Mouse (Mus musculus) liver, postnatal 0 days (tissue): ENCODE results near the gene Mrpl39.

Experiments
- CTCF ChIP-seq: sonication (generic); IDR thresholded peaks from 2 replicates; pipeline ENCODE4 v1.5.1; 2016; ENCODE audit warnings: antibody characterized with exemption, low read depth
- EP300 ChIP-seq: IDR thresholded peaks from 2 replicates; pipeline ENCODE4 v1.6.1; 2016; ENCODE audit warnings: antibody characterized with exemption, low read depth, mild to moderate bottlenecking

DNA sequence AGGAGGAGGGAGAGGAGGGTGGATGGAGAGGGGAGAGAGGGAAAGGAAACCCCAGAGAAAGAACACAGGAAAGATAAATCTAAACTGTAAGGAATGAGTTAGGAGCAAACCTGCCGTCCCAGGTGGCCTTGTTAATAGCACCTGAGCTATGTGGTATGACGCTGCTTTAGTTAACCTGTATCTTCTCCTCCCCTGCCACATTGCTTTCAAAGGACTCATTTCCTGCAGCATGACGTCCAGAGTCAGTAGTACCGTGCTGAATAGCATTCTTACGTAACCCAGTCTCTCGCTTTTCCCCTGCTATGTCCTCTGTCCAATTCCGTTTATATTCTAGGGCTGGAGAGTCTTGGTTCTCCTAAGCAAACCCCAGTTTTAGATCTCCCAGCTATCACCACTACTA is 35.3 kb upstream of the Mrpl39 start:
- TF ChIP-seq CTCF = no peak
- TF ChIP-seq EP300 = no peak
